36 mouse cellular contexts compared by ENCODE assay signal in the genomic region with DNA sequence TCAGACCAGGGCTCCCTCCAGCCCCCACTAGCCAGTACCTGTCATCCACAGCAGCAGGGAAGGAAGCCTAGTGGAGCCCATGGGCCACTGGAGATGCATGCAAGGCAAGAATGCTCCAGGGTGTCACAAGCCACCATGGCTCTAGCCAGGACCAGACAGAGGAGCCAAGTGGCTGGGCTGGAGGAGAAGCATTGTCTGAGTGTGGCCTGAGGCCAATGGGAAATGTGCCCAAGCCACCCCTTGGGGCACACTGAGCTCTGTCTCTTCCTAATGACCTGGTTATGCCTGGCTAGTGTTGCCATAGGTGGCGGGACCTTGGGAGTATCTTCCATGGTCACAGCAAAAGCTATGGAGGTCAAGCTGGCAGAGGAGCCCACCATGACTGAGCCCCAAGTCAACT. TPM values are rescaled to one million over a fixed set of nuclear protein-coding genes. Genes with fewer than 3 reads are reported as not detected.
DNase-seq lines count a peak whose midpoint lies in the region; ATAC-seq lines count a peak whose summit lies in the region.
"Had no signal": no experiment of that assay in that cellular context is flagged by ENCODE, and none has a peak within 500 bp of the region (broad histone marks: within the 10 kb centered on the region; RNA-seq: fewer than 3 reads in every experiment).

No protein-coding gene starts in this region.

- H3K9me3 ChIP-seq in kidney, embryonic 16.5 days (ENCODE audit: low read length), result no peaks in the 10 kb centered on the region
- H3K9me3 ChIP-seq: embryonic facial prominence, embryonic 12.5 days; heart, embryonic 10.5 days; heart, embryonic 15.5 days; hindbrain, embryonic 13.5 days; limb, embryonic 12.5 days; neural tube, embryonic 13.5 days had no signal

- no peak overlapping the region for H3K27ac ChIP-seq in kidney, embryonic 16.5 days (ENCODE audit: low read length)
- H3K27ac ChIP-seq: embryonic facial prominence, embryonic 12.5 days; heart, embryonic 10.5 days; heart, embryonic 15.5 days; hindbrain, embryonic 13.5 days; left cerebral cortex, adult 2 months; limb, embryonic 12.5 days; neural tube, embryonic 13.5 days; stomach, postnatal 0 days had no signal

- no peak overlapping the region for H3K4me3 ChIP-seq in kidney, embryonic 16.5 days (ENCODE audit: low read length)
- H3K4me3 ChIP-seq: embryonic facial prominence, embryonic 12.5 days; heart, embryonic 10.5 days; heart, embryonic 15.5 days; hindbrain, embryonic 13.5 days; left cerebral cortex, adult 2 months; limb, embryonic 12.5 days; neural tube, embryonic 13.5 days had no signal

- H3K4me1 ChIP-seq in kidney, embryonic 16.5 days (ENCODE audit: insufficient read depth, low read length), result no peaks in the 10 kb centered on the region
- H3K4me1 ChIP-seq: embryonic facial prominence, embryonic 12.5 days; heart, embryonic 10.5 days; heart, embryonic 15.5 days; limb, embryonic 12.5 days had no signal

- no peak overlapping the region for H3K4me2 ChIP-seq in kidney, embryonic 16.5 days (replicated peaks; ENCODE audit: low read depth, low read length)
- H3K4me2 ChIP-seq: embryonic facial prominence, embryonic 12.5 days; heart, embryonic 15.5 days; hindbrain, embryonic 13.5 days; limb, embryonic 12.5 days; midbrain, embryonic 11.5 days; neural tube, embryonic 13.5 days had no signal

- no peaks in the 10 kb centered on the region for H3K36me3 ChIP-seq in kidney, embryonic 16.5 days (ENCODE audit: insufficient read depth, low read length)
- H3K36me3 ChIP-seq: heart, embryonic 15.5 days; limb, embryonic 12.5 days had no signal

- H3K27me3 ChIP-seq in kidney, embryonic 16.5 days (ENCODE audit: insufficient read depth, low read length), result no peaks in the 10 kb centered on the region
- H3K27me3 ChIP-seq: embryonic facial prominence, embryonic 12.5 days; heart, embryonic 15.5 days; hindbrain, embryonic 13.5 days; limb, embryonic 12.5 days; neural tube, embryonic 13.5 days had no signal

- 0 out of 2 replicates have a peak, but pooled peaks have one; percentile 21 for ATAC-seq in kidney, embryonic 16.5 days (ENCODE audit: low FRiP score, low TSS enrichment)
- ATAC-seq: forebrain, embryonic 14.5 days; inflammation-experienced regulatory T-cells, adult 6 months had no signal

- peak; percentile 55 to 58 for DNase-seq in cerebellum, adult 18-20 months
- DNase-seq in cerebellum, postnatal 10 days, result no peak
- no peak for DNase-seq in kidney, adult 11 months
- DNase-seq in cerebellum, adult 9-10 months, result peak; percentile 52
- peak; percentile 49 to 60 for DNase-seq in cerebellum, postnatal 36 days
- DNase-seq in heart, postnatal 4 days, result no peak
- DNase-seq: B cell, adult 2 months; embryo, embryonic 11 days; gastrocnemius, postnatal 14 days; heart, postnatal 36 days; kidney, adult 8-10 months; lung, postnatal 36 days; right cerebral cortex, postnatal 4 days; thymus, adult 18-20 months; thymus, postnatal 25 days had no signal

- 92% methylated on average over 1 of the region's 1 CpGs for WGBS in kidney, embryonic 16.5 days

- no peak overlapping the region for H3K9ac ChIP-seq in kidney, embryonic 16.5 days (replicated peaks; ENCODE audit: low read length)
- H3K9ac ChIP-seq: embryonic facial prominence, embryonic 12.5 days; heart, embryonic 15.5 days; hindbrain, embryonic 13.5 days; limb, embryonic 12.5 days; neural tube, embryonic 13.5 days had no signal

RNA-seq across cellular contexts. Expression of a gene that starts 18.7 kb away (rescaled TPM):
- polyA plus RNA-seq in kidney, embryonic 16.5 days (2015; fragmentation: Nextera tagmentation; extraction: Ambion mirVana), result 0.16 TPM in 1 of 2 replicates, not detected in the other
- total RNA-seq in heart, postnatal 4 days (2021), result not detected
- total RNA-seq: adrenal gland, postnatal 4 days; gastrocnemius, postnatal 14 days; granulocyte monocyte progenitor cell, adult 5-6 weeks; heart, postnatal 36 days; layer of hippocampus, adult 18-20 months; layer of hippocampus, postnatal 14 days; left cerebral cortex, adult 2 months; left cerebral cortex, postnatal 25 days; liver, adult 2 months; megakaryocyte, adult 5-6 weeks had no signal
- polyA plus RNA-seq: embryonic facial prominence, embryonic 12.5 days; forebrain, embryonic 14.5 days; heart, embryonic 15.5 days; hindbrain, embryonic 13.5 days; inflammation-experienced regulatory T-cells, adult 6 months; limb, embryonic 12.5 days; liver, adult 2 months; liver, embryonic 16.5 days; midbrain, embryonic 11.5 days; neural tube, embryonic 13.5 days; spleen, adult 2 months; stomach, postnatal 0 days had no signal

RNA-seq across cellular contexts. Expression of a gene that starts 27.9 kb away (rescaled TPM):
- polyA plus RNA-seq in kidney, embryonic 16.5 days (2015; fragmentation: Nextera tagmentation; extraction: Ambion mirVana), result 7.1 and 9.3 TPM in 2 replicates
- total RNA-seq in heart, postnatal 4 days (2021), result not detected
- total RNA-seq: gastrocnemius, postnatal 14 days; granulocyte monocyte progenitor cell, adult 5-6 weeks; heart, postnatal 36 days; layer of hippocampus, adult 18-20 months; layer of hippocampus, postnatal 14 days; left cerebral cortex, adult 2 months; left cerebral cortex, postnatal 25 days; megakaryocyte, adult 5-6 weeks had no signal
- polyA plus RNA-seq: inflammation-experienced regulatory T-cells, adult 6 months; spleen, adult 2 months had no signal

RNA-seq across cellular contexts. Expression of a gene that starts 44.1 kb away (rescaled TPM):
- polyA plus RNA-seq in kidney, embryonic 16.5 days (2015; fragmentation: Nextera tagmentation; extraction: Ambion mirVana), result 85.9 and 97.3 TPM in 2 replicates
- 10 to 100 TPM; 19.2 to 23.6 TPM for total RNA-seq in heart, postnatal 4 days (2021)
- total RNA-seq: granulocyte monocyte progenitor cell, adult 5-6 weeks had no signal
- polyA plus RNA-seq: inflammation-experienced regulatory T-cells, adult 6 months had no signal

Comparison
In these comparisons a context has a peak if more than half of its experiments do, and no peak if none do; other contexts are left out.
1. DNase-seq: peak in cerebellum, adult 18-20 months (2 of 2), cerebellum, adult 9-10 months (single experiment) and cerebellum, postnatal 36 days (2 of 2); none in cerebellum, postnatal 10 days (0 of 2), kidney, adult 11 months (single experiment) and heart, postnatal 4 days (single experiment).